Mouse (Mus musculus) neural tube, embryonic 15.5 days (tissue): ENCODE measurements around the gene Rps26. TPM values are rescaled to one million over a fixed set of nuclear protein-coding genes. Genes with fewer than 3 reads are reported as not detected.
A peak's percentile ranks its signal among the peaks of the same experiment; 100 is the strongest.
"Not testable (repeated sequence)": the region's sequence is repeated elsewhere in the genome, so short reads cannot be mapped to it uniquely, and the experiment has no call there.

ENCODE experiments used
- ATAC-seq: fragments of 200-750 bp; cut with Nextera tagmentation; 2 replicates; pipeline ENCODE4 v1.8.0; 2017; ENCODE audit warnings: mild to moderate bottlenecking, moderate TSS enrichment, moderate library complexity; ENCODE audit not compliant: low FRiP score
- H3K27ac ChIP-seq: fragments of 300-500 bp; sonication (generic); replicated peaks from 2 replicates; pipeline ENCODE4 v1.5.1; 2015; ENCODE audit warnings: mild to moderate bottlenecking, inconsistent platforms
- H3K27me3 ChIP-seq: fragments of 300-500 bp; sonication (generic); replicated peaks from 2 replicates; pipeline ENCODE4 v1.6.1; 2015; ENCODE audit warnings: inconsistent platforms
- H3K36me3 ChIP-seq: fragments of 300-500 bp; sonication (generic); 2 replicates; pipeline ENCODE4 v1.6.1; 2015; ENCODE audit warnings: inconsistent platforms
- H3K4me1 ChIP-seq: fragments of 300-500 bp; sonication (generic); 2 replicates; pipeline ENCODE4 v1.6.1; 2015; ENCODE audit warnings: inconsistent platforms
- H3K4me2 ChIP-seq: fragments of 300-500 bp; sonication (generic); 2 replicates; pipeline ENCODE4 v1.6.1; 2015; ENCODE audit warnings: inconsistent platforms, mild to moderate bottlenecking, moderate library complexity
- H3K4me3 ChIP-seq: fragments of 300-500 bp; sonication (generic); replicated peaks from 2 replicates; pipeline ENCODE4 v1.5.1; 2015; ENCODE audit warnings: mild to moderate bottlenecking, inconsistent platforms
- H3K9ac ChIP-seq: fragments of 300-500 bp; sonication (generic); replicated peaks from 2 replicates; pipeline ENCODE4 v1.6.1; 2015; ENCODE audit warnings: mild to moderate bottlenecking, inconsistent platforms
- H3K9me3 ChIP-seq: fragments of 300-500 bp; sonication (generic); replicated peaks from 2 replicates; pipeline ENCODE4 v1.6.1; 2016; ENCODE audit warnings: inconsistent platforms
- WGBS: fragments of 180-500 bp; shearing (Covaris S2); methylation state at CpG from one replicate; pipeline ENCODE4 v1.1.7; 2015; ENCODE audit warnings: mixed read lengths; 5-methylcytosine and 5-hydroxymethylcytosine counted together
- polyA plus RNA-seq: library from polyadenylated mRNA; unstranded; fragments of >200 nt; fragmentation: Nextera tagmentation; extraction: Ambion mirVana; gene quantifications from 2 replicates; pipeline ENCODE4 v1.2.1, GENCODE M21; 2015

Gene Rps26
- polyA plus RNA-seq, 1 experiment from 2014 or later, result 381 TPM

- Histone ChIP-seq H3K4me3 (no peak overlapping the region), H3K9me3 (no peaks in the 10 kb centered on the region), H3K4me1 (peaks cover 7% of the 10 kb centered on the region), H3K27me3 (no peaks in the 10 kb centered on the region), H3K36me3 (peaks cover 26% of the 10 kb centered on the region), H3K9ac (no peak overlapping the region), H3K4me2 (no peak overlapping the region), H3K27ac (no peak overlapping the region)
- ATAC-seq, result no peak
These were observed 6.3 kb downstream of the Rps26 start for GRCm38 (mm10) chr10:128620241-128620640.

- not testable (repeated sequence) for H3K27ac ChIP-seq, H3K9me3 ChIP-seq, H3K4me2 ChIP-seq, ATAC-seq, H3K9ac ChIP-seq, H3K27me3 ChIP-seq, H3K4me3 ChIP-seq, H3K4me1 ChIP-seq
- peaks cover 16% of the 10 kb centered on the region for H3K36me3 ChIP-seq
- 93% methylated on average over 5 of the region's 5 CpGs for WGBS
These were observed 7.4 kb downstream of the Rps26 start for GRCm38 (mm10) chr10:128619148-128619547.

GRCm38 (mm10) chr10:128618570-128618969 is 8.0 kb downstream of the Rps26 start:
- H3K27me3 ChIP-seq, result no peaks in the 10 kb centered on the region
- H3K36me3 ChIP-seq, result peaks cover 10% of the 10 kb centered on the region; the same call in 1 of the 2 replicates
- no peak overlapping the region for H3K4me3 ChIP-seq
- no peaks in the 10 kb centered on the region for H3K4me1 ChIP-seq
- ATAC-seq, result no peak
- H3K27ac ChIP-seq, result no peak overlapping the region
- H3K4me2 ChIP-seq, result no peak overlapping the region
- H3K9me3 ChIP-seq, result no peaks in the 10 kb centered on the region
- H3K9ac ChIP-seq, result no peak overlapping the region
- 88% methylated on average over 1 of the region's 1 CpGs for WGBS

GRCm38 (mm10) chr10:128615798-128616448 is 10.6 kb downstream of the Rps26 start:
- H3K4me3 ChIP-seq, H3K27ac ChIP-seq, ATAC-seq, H3K36me3 ChIP-seq, H3K9ac ChIP-seq, H3K27me3 ChIP-seq, H3K4me1 ChIP-seq, H3K4me2 ChIP-seq, H3K9me3 ChIP-seq: not testable (repeated sequence)
- WGBS, result 88% methylated on average over 6 of the region's 7 CpGs

GRCm38 (mm10) chr10:128614934-128615333 is 11.6 kb downstream of the Rps26 start:
- Histone ChIP-seq H3K9me3 (no peaks in the 10 kb centered on the region), H3K4me3 (no peak overlapping the region), H3K9ac (no peak overlapping the region), H3K27me3 (no peaks in the 10 kb centered on the region), H3K36me3 (no peaks in the 10 kb centered on the region), H3K4me2 (no peak overlapping the region), H3K27ac (no peak overlapping the region), H3K4me1 (peaks cover 3% of the 10 kb centered on the region; the same call in 1 of the 2 replicates)
- 62% methylated on average over 3 of the region's 3 CpGs for WGBS
- ATAC-seq, result no peak

- not testable (repeated sequence) for H3K4me2 ChIP-seq, H3K27ac ChIP-seq, H3K4me1 ChIP-seq, H3K4me3 ChIP-seq, ATAC-seq, H3K36me3 ChIP-seq, H3K9me3 ChIP-seq, H3K9ac ChIP-seq, H3K27me3 ChIP-seq
- WGBS, result 75% methylated on average over 4 of the region's 4 CpGs
These were observed 12.7 kb downstream of the Rps26 start for GRCm38 (mm10) chr10:128613820-128614219.

GRCm38 (mm10) chr10:128613154-128613440 is 13.4 kb downstream of the Rps26 start:
- Histone ChIP-seq H3K36me3 (no peaks in the 10 kb centered on the region), H3K4me2 (peak overlapping the region; percentile 42), H3K9me3 (no peaks in the 10 kb centered on the region), H3K9ac (no peak overlapping the region), H3K4me3 (no peak overlapping the region), H3K4me1 (peaks cover 3% of the 10 kb centered on the region; the same call in 1 of the 2 replicates), H3K27ac (no peak overlapping the region), H3K27me3 (no peaks in the 10 kb centered on the region)
- WGBS, result 49% methylated on average over 6 of the region's 6 CpGs
- ATAC-seq, result peak; percentile 31; the same call in 1 of the 2 replicates

- H3K9me3 ChIP-seq, result no peaks in the 10 kb centered on the region
- H3K9ac ChIP-seq, result 0 out of 2 replicates have a peak overlapping the region, but pooled peaks have one; percentile 32
These were observed 14.0 kb downstream of the Rps26 start for GRCm38 (mm10) chr10:128612433-128613153.

GRCm38 (mm10) chr10:128606483-128606882 is 20.1 kb downstream of the Rps26 start:
- no peak for ATAC-seq
- 42% methylated on average over 2 of the region's 2 CpGs for WGBS
- H3K4me1 ChIP-seq, result no peaks in the 10 kb centered on the region
- H3K4me3 ChIP-seq, result no peak overlapping the region
- no peaks in the 10 kb centered on the region for H3K27me3 ChIP-seq
- no peak overlapping the region for H3K4me2 ChIP-seq
- H3K36me3 ChIP-seq, result no peaks in the 10 kb centered on the region
- H3K27ac ChIP-seq, result no peak overlapping the region
- no peak overlapping the region for H3K9ac ChIP-seq
- no peaks in the 10 kb centered on the region for H3K9me3 ChIP-seq

More at GRCm38 (mm10) chr10:128612433-128613153, 14.0 kb downstream of the Rps26 start:
- peak overlapping the region; percentile 42 for H3K4me2 ChIP-seq
- no peaks in the 10 kb centered on the region for H3K27me3 ChIP-seq
- no peak overlapping the region for H3K4me3 ChIP-seq
- ATAC-seq, result peak; percentile 72
- WGBS, result 15% methylated on average over 16 of the region's 16 CpGs
- no peaks in the 10 kb centered on the region for H3K36me3 ChIP-seq
- H3K27ac ChIP-seq, result no peak overlapping the region
- H3K4me1 ChIP-seq, result peaks cover 3% of the 10 kb centered on the region; the same call in 1 of the 2 replicates

- no peak for ATAC-seq
These were observed 23.9 kb downstream of the Rps26 start for GRCm38 (mm10) chr10:128602470-128603128.

GRCm38 (mm10) chr10:128601499-128601898 is 25.0 kb downstream of the Rps26 start:
- H3K4me1 ChIP-seq, result no peaks in the 10 kb centered on the region
- 86% methylated on average over 1 of the region's 1 CpGs for WGBS
- ATAC-seq, result no peak

More at GRCm38 (mm10) chr10:128602470-128603128, 23.9 kb downstream of the Rps26 start:
- H3K9ac ChIP-seq, result no peak overlapping the region
- H3K4me2 ChIP-seq, result no peak overlapping the region
- no peaks in the 10 kb centered on the region for H3K27me3 ChIP-seq
- WGBS, result 85% methylated on average over 4 of the region's 4 CpGs
- no peak overlapping the region for H3K27ac ChIP-seq
- H3K9me3 ChIP-seq, result no peaks in the 10 kb centered on the region
- no peaks in the 10 kb centered on the region for H3K4me1 ChIP-seq
- H3K36me3 ChIP-seq, result no peaks in the 10 kb centered on the region
- no peak overlapping the region for H3K4me3 ChIP-seq

GRCm38 (mm10) chr10:128598476-128598875 is 28.1 kb downstream of the Rps26 start:
- Histone ChIP-seq H3K36me3 (no peaks in the 10 kb centered on the region), H3K9me3 (no peaks in the 10 kb centered on the region), H3K4me1 (no peaks in the 10 kb centered on the region), H3K4me3 (no peak overlapping the region), H3K4me2 (no peak overlapping the region), H3K9ac (no peak overlapping the region), H3K27me3 (no peaks in the 10 kb centered on the region), H3K27ac (no peak overlapping the region)
- no peak for ATAC-seq
- WGBS, result 78% methylated on average over 2 of the region's 2 CpGs

More at GRCm38 (mm10) chr10:128601499-128601898, 25.0 kb downstream of the Rps26 start:
- no peak overlapping the region for H3K4me2 ChIP-seq
- H3K9ac ChIP-seq, result no peak overlapping the region
- no peak overlapping the region for H3K27ac ChIP-seq
- no peaks in the 10 kb centered on the region for H3K9me3 ChIP-seq
- no peaks in the 10 kb centered on the region for H3K36me3 ChIP-seq
- H3K27me3 ChIP-seq, result no peaks in the 10 kb centered on the region
- H3K4me3 ChIP-seq, result no peak overlapping the region
